Mouse (Mus musculus) heart, embryonic 15.5 days (tissue): ENCODE data around the gene Eef2. TPM values are rescaled to one million over a fixed set of nuclear protein-coding genes. Genes with fewer than 3 reads are reported as not detected.

Experiments used
- ATAC-seq: fragments of 200-750 bp; cut with Nextera tagmentation; replicated peaks from 2 replicates; pipeline ENCODE4 v1.8.0; 2017; ENCODE audit warnings: low read depth, moderate TSS enrichment; ENCODE audit not compliant: insufficient number of reproducible peaks, insufficient read depth, low FRiP score
- H3K27ac ChIP-seq: fragments of 300-500 bp; sonication (generic); 2 replicates; pipeline ENCODE4 v1.5.1; 2015; ENCODE audit warnings: mild to moderate bottlenecking, inconsistent platforms
- H3K27me3 ChIP-seq: fragments of 300-500 bp; sonication (generic); 2 replicates; pipeline ENCODE4 v1.6.1; 2015; ENCODE audit warnings: inconsistent platforms
- H3K36me3 ChIP-seq: fragments of 300-500 bp; sonication (generic); 2 replicates; pipeline ENCODE4 v1.6.1; 2015; ENCODE audit warnings: mild to moderate bottlenecking, inconsistent platforms
- H3K4me1 ChIP-seq: fragments of 300-500 bp; sonication (generic); replicated peaks from 2 replicates; pipeline ENCODE4 v1.6.1; 2015; ENCODE audit warnings: inconsistent platforms
- H3K4me2 ChIP-seq: fragments of 300-500 bp; sonication (generic); 2 replicates; pipeline ENCODE4 v1.6.1; 2015; ENCODE audit warnings: inconsistent platforms, mild to moderate bottlenecking, moderate library complexity
- H3K4me3 ChIP-seq: fragments of 300-500 bp; sonication (generic); 2 replicates; pipeline ENCODE4 v1.5.1; 2015; ENCODE audit warnings: mild to moderate bottlenecking, inconsistent platforms
- H3K9ac ChIP-seq: fragments of 300-500 bp; sonication (generic); 2 replicates; pipeline ENCODE4 v1.6.1; 2015; ENCODE audit warnings: mild to moderate bottlenecking, inconsistent platforms
- H3K9me3 ChIP-seq: fragments of 300-500 bp; sonication (generic); replicated peaks from 2 replicates; pipeline ENCODE4 v1.6.1; 2016; ENCODE audit warnings: inconsistent platforms
- WGBS: fragments of 180-500 bp; shearing (Covaris S2); methylation state at CpG from one replicate; pipeline ENCODE4 v1.1.7; 2015; ENCODE audit warnings: mixed read lengths; 5-methylcytosine and 5-hydroxymethylcytosine counted together
- polyA plus RNA-seq: library from polyadenylated mRNA; unstranded; fragments of >200 nt; fragmentation: Nextera tagmentation; extraction: Ambion mirVana; gene quantifications from 2 replicates; pipeline ENCODE4 v1.2.1, GENCODE M21; 2015

The Eef2 gene
- polyA plus RNA-seq, 1 experiment from 2014 or later: 350 TPM

DNA sequence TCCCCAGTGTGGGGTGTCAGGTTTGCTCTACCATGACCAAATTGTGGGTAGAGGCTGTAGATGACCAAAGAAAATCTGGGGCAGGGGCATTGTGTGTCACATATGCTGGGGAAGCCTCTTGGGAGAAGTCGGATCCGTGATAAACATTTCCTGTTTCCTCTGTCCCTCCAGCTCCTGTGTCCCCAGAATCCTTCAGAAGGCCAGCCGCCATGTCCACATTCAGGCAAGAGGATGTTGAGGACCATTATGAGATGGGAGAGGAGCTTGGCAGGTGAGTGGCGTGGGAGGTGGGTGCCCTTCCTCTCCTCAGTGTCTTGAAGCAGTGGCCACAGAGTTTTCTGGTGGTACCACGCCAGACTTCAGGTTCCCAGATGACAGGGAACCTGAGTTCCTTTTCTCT is 7.4 kb downstream of the Eef2 start, which contains the start of gene 4930442H23Rik:
Gene 4930442H23Rik, minus strand, starts transcription at position 45 of the 400 bp plus-strand sequence.
- H3K9ac ChIP-seq: peak within 1 kb of the TSS; percentile 78
- peak within 1 kb of the TSS; percentile 74 for H3K4me3 ChIP-seq
- peak within 1 kb of the TSS; percentile 73 for H3K4me2 ChIP-seq
- H3K27ac ChIP-seq: peak within 1 kb of the TSS; percentile 95
- peaks cover 61% of the 10 kb centered on the region for H3K36me3 ChIP-seq
- 67% methylated on average over 5 of the region's 5 CpGs for WGBS
- H3K9me3 ChIP-seq: no peaks in the 10 kb centered on the region
- peaks cover 55% of the 10 kb centered on the region for H3K4me1 ChIP-seq
- ATAC-seq: no peak
- no peaks in the 10 kb centered on the region for H3K27me3 ChIP-seq

DNA sequence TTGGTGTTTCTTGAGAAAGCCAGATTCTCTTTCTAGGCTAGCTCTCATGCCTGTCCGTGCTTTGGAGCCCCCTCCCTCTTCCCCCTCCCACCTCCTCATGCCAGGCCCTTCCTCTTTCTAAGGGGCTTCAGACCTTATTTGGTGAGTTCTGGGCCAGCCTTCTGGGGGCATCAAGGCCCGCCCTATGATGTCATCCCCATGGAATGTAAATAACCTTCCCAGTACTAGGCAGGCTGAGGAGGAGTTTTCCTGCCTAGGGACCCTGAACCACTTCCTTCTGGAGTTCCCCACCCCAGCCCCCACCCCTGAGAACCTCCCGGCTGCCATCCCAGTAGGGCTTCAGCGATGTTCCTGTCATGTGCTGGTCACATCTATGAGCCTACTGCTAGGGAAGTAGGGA is 8.3 kb downstream of the Eef2 start:
- Histone ChIP-seq H3K27ac (peak overlapping the region; percentile 95), H3K4me2 (peak overlapping the region; percentile 73; the same call in 1 of the 2 replicates), H3K36me3 (peaks cover 55% of the 10 kb centered on the region), H3K9me3 (no peaks in the 10 kb centered on the region), H3K9ac (no peak overlapping the region), H3K4me1 (peaks cover 45% of the 10 kb centered on the region), H3K4me3 (0 out of 2 replicates have a peak overlapping the region, but pooled peaks have one; percentile 74), H3K27me3 (no peaks in the 10 kb centered on the region)
- WGBS: 9% methylated on average over 4 of the region's 4 CpGs
- peak; percentile 16; the same call in 1 of the 2 replicates for ATAC-seq

DNA sequence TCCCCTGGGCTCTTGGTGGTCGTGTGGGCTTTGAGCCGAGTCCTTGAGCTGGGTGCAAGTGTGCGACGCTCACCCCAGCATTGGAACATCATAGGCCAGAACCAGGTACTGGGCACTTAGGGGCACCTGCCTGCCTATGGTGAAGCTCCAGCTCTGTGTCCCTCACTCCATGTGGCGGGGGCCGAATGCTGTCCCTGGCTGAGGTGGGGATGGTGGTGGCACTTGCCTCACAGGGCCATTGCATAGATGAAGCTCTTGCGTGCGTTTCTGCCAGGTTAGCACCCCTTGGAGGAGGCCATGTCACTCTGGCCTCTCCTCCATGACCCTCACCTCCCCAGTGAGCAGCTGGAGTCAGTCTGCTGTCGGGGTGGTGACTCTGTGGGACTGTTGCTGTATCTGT is 10.7 kb downstream of the Eef2 start:
- 92% methylated on average over 9 of the region's 9 CpGs for WGBS
- H3K36me3 ChIP-seq: peaks cover 43% of the 10 kb centered on the region

DNA sequence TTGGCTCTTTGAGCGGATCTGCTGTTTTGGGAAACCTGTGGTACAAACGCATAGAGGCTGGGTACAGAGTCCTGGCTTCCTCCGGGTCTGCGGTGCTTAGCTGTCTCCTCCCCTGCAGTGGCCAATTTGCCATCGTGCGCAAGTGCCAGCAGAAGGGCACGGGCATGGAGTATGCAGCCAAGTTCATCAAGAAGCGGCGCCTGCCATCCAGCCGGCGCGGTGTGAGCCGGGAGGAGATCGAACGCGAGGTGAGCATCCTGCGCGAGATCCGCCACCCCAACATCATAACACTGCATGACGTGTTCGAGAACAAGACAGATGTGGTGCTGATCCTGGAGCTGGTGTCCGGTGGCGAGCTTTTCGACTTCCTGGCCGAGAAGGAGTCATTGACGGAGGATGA is 13.4 kb downstream of the Eef2 start:
- Histone ChIP-seq H3K4me2 (no peak overlapping the region), H3K27ac (no peak overlapping the region), H3K4me1 (peaks cover 42% of the 10 kb centered on the region), H3K9me3 (no peaks in the 10 kb centered on the region), H3K9ac (no peak overlapping the region), H3K27me3 (no peaks in the 10 kb centered on the region), H3K4me3 (no peak overlapping the region), H3K36me3 (peaks cover 34% of the 10 kb centered on the region)
- WGBS: 79% methylated on average over 26 of the region's 26 CpGs
- no peak for ATAC-seq

More for the DNA sequence above, 10.7 kb downstream of the Eef2 start:
- no peak overlapping the region for H3K4me3 ChIP-seq
- H3K9me3 ChIP-seq: no peaks in the 10 kb centered on the region
- peaks cover 44% of the 10 kb centered on the region for H3K4me1 ChIP-seq
- no peak overlapping the region for H3K4me2 ChIP-seq
- no peak overlapping the region for H3K9ac ChIP-seq
- no peaks in the 10 kb centered on the region for H3K27me3 ChIP-seq
- no peak overlapping the region for H3K27ac ChIP-seq
- ATAC-seq: no peak

DNA sequence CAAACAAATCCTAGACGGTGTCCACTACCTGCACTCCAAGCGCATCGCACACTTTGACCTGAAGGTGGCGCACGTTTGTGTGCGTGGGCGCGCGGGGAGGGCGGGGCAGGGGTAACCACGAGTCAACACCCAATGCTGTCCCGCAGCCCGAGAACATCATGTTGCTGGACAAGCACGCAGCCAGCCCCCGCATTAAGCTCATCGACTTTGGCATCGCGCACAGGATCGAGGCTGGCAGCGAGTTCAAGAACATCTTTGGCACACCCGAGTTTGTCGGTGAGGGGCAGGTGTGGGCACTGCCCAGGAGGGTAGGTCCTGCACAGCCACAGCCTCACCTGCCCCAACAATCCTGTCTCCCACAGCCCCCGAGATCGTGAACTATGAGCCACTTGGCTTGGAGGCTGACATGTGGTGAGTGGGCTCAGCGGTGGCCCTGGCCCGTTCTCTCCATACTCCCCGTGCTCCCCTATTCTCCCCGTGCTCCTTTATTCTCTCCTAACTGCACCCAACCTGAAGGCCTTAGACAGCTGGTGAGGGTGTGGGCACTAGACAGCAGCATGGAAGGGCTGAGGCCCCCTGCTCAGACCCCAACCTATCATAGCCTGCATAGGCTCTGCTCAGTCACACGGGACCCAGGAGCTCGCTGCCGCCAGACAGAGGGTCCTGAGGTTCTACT is 13.9 kb downstream of the Eef2 start:
- H3K4me3 ChIP-seq: no peak overlapping the region
- H3K27me3 ChIP-seq: no peaks in the 10 kb centered on the region
- 71% methylated on average over 31 of the region's 31 CpGs for WGBS
- H3K36me3 ChIP-seq: peaks cover 34% of the 10 kb centered on the region
- H3K9ac ChIP-seq: no peak overlapping the region
- peaks cover 37% of the 10 kb centered on the region for H3K4me1 ChIP-seq
- H3K4me2 ChIP-seq: no peak overlapping the region
- H3K9me3 ChIP-seq: no peaks in the 10 kb centered on the region
- peak overlapping the region; percentile 98; the same call in 1 of the 2 replicates for H3K27ac ChIP-seq
- ATAC-seq: no peak

DNA sequence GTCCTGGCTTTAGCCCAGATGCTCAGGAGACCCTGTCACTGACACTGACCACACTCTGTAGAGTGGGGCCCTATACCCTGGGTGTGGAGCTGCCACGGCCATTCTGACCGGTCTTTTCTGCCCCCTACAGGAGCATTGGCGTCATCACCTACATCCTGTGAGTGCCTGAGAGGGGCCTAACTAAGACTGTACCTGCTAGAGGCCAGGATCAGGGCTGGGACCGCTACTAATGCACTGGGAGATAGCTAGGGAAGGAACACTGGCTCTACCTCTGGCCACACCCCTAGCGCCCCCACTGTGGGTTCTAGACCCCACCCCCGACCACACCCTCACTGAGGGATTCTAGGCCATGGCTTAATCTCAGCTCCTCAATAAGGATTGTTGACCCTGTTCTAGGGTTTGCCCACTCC is 14.5 kb downstream of the Eef2 start:
- Histone ChIP-seq H3K27ac (peak overlapping the region; percentile 98; the same call in 1 of the 2 replicates), H3K9ac (no peak overlapping the region), H3K27me3 (no peaks in the 10 kb centered on the region), H3K4me2 (no peak overlapping the region), H3K9me3 (no peaks in the 10 kb centered on the region), H3K36me3 (peaks cover 29% of the 10 kb centered on the region), H3K4me1 (peaks cover 37% of the 10 kb centered on the region), H3K4me3 (no peak overlapping the region)
- 46% methylated on average over 6 of the region's 6 CpGs for WGBS
- ATAC-seq: no peak

DNA sequence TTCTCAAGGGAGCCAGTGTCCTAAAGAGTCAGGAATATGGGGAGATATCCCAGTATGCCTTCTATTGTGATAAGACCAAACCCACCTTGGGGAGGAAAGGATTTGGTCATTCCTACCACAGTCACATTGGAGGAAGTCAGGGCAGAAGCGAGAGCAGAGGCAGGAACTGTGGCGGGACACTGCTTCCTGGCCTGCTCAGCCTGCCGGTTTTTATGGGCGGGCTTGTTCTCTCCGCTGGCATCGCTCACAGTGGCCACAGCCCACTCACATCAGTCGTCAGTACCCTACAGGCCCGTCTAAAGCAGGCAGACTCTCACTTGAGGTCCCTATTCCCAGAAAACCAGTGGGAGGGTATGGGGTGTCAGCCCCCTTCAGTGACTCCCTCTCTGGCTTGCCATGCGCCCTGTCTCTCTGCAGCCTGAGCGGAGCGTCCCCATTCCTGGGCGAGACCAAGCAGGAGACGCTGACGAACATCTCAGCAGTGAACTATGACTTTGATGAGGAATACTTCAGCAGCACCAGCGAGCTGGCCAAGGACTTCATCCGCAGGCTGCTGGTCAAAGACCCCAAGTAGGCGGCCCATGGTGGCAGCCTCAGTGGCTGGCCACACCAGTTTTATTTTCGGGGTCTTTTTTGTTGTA is 15.0 kb downstream of the Eef2 start:
- WGBS: 79% methylated on average over 18 of the region's 18 CpGs

DNA sequence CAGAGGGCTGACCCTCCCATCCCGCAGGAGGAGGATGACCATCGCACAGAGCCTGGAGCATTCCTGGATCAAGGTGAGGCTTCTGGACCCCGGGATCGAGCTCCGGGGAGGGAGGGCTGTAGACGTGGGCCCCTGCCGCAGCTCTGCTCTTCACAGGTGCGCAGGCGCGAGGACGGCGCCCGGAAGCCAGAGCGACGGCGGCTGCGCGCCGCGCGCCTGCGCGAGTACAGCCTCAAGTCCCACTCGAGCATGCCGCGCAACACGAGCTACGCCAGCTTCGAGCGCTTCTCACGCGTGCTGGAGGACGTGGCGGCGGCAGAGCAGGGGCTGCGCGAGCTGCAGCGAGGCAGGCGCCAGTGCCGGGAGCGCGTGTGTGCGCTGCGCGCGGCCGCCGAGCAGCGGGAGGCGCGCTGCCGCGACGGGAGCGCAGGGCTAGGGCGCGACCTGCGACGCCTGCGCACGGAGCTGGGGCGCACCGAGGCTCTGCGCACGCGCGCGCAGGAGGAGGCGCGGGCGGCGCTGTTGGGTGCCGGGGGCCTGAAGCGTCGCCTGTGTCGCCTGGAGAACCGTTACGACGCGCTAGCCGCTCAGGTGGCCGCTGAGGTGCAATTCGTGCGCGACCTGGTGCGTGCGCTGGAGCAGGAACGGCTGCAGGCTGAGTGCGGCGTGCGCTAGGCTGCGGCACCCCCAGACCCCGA is 16.0 kb downstream of the Eef2 start:
- H3K4me1 ChIP-seq: peaks cover 41% of the 10 kb centered on the region
- H3K4me2 ChIP-seq: peak overlapping the region; percentile 92
- peak; percentile 79 for ATAC-seq
- H3K9me3 ChIP-seq: no peaks in the 10 kb centered on the region
- peaks cover 21% of the 10 kb centered on the region for H3K36me3 ChIP-seq
- WGBS: under 1% methylated on average over 93 of the region's 93 CpGs
- H3K4me3 ChIP-seq: peak overlapping the region; percentile 55
- peak overlapping the region; percentile 98 for H3K27ac ChIP-seq
- no peaks in the 10 kb centered on the region for H3K27me3 ChIP-seq
- peak overlapping the region; percentile 73 for H3K9ac ChIP-seq

More for the DNA sequence above, 15.0 kb downstream of the Eef2 start:
- Histone ChIP-seq H3K4me1 (peaks cover 37% of the 10 kb centered on the region), H3K27ac (peak overlapping the region; percentile 98), H3K9ac (0 out of 2 replicates have a peak overlapping the region, but pooled peaks have one; percentile 73), H3K36me3 (peaks cover 27% of the 10 kb centered on the region), H3K27me3 (no peaks in the 10 kb centered on the region), H3K9me3 (no peaks in the 10 kb centered on the region), H3K4me2 (peak overlapping the region; percentile 92), H3K4me3 (peak overlapping the region; percentile 55; the same call in 1 of the 2 replicates)
- ATAC-seq: no peak

DNA sequence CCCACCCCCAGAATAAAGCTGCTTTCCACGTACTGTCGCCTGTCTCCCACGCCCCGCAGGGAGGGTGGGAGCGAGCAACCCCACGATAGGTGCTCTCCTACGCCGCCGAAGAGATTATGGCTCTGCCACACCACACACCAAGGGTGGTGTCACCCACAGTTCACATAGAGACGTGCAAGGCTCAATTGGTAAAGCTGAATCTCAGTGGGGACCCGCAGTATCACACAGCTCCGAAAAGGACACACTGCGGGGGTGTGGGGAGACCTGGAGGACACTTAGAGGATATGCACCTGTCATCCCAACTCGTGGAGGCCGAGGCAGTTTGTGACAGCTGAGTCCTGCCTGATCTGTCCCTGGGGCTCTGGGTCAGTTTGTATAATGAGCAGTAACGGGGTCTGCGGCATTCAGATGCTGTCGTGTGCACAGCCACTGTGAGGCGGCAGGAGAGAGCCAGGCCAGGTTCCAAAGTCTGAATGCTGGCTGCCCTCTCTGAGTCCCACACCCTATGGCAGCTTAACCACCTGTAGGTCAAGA is 16.6 kb downstream of the Eef2 start:
- WGBS: 4% methylated on average over 19 of the region's 19 CpGs
- no peaks in the 10 kb centered on the region for H3K27me3 ChIP-seq
- peak overlapping the region; percentile 73 for H3K9ac ChIP-seq
- peak overlapping the region; percentile 55 for H3K4me3 ChIP-seq
- H3K36me3 ChIP-seq: peaks cover 21% of the 10 kb centered on the region
- H3K27ac ChIP-seq: peak overlapping the region; percentile 98
- no peaks in the 10 kb centered on the region for H3K9me3 ChIP-seq
- ATAC-seq: no peak
- peaks cover 45% of the 10 kb centered on the region for H3K4me1 ChIP-seq
- H3K4me2 ChIP-seq: peak overlapping the region; percentile 92

DNA sequence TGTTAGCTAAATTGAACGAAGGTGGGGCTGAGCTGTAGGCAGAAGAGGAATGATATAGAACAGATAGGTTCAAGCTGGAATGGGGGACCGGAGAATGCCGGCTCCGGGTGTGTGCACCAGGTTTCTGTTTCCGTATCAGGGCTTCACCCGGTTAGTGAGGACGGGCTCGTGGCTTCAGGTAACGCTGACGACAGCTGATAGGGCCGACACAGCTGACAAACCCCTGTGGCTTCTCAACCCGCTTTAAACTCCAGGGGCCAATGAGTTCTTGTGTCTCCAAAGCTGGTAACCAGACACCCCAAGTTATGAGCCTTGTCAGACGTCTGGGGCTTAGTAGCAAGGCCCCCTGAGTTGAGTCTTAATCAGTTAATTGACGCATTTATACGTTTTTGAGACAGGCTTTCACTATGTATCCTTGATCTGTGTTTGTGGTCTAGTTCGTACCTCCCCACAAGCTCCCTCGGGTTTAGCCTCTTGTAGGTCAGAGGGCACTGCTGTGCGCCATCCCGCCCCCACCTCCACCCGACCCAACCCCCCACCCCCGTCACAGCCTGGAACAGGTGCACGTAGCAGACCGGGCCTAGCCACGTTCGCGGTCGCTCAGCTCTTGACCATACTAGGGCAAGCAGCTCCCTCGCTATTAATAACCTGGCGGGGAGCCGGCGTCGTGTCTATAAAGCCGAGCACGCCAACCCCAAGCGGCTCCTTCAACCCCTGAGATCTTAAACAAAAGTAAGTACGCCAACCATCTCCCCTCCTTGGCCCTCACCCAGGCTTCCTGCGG is 17.8 kb downstream of the Eef2 start:
- Histone ChIP-seq H3K36me3 (peaks cover 14% of the 10 kb centered on the region), H3K4me3 (peak overlapping the region; percentile 52), H3K9me3 (no peaks in the 10 kb centered on the region), H3K4me2 (peak overlapping the region; percentile 67), H3K4me1 (peaks cover 54% of the 10 kb centered on the region), H3K9ac (peak overlapping the region; percentile 80), H3K27me3 (no peaks in the 10 kb centered on the region), H3K27ac (peak overlapping the region; percentile 98)
- peak; percentile 69 for ATAC-seq
- 9% methylated on average over 37 of the region's 37 CpGs for WGBS
